Mouse (Mus musculus) left cerebral cortex, postnatal 14 days (tissue): ENCODE measurements around the gene Fbxo27. TPM values are rescaled to one million over a fixed set of nuclear protein-coding genes. Genes with fewer than 3 reads are reported as not detected.

Experiments
- DNase-seq, 2 experiments: peaks; one replicate each; pipeline ENCODE4 v3.0.0; 2021 to 2022; ENCODE audit warnings: low spot score in 2 of 2, mixed read lengths in 1 of 2
- intact Hi-C: fragments of 180-260 bp; cut with DNase I; formaldehyde crosslinking; loops from one replicate; pipeline ENCODE4 v1.15.1; 2025
- total RNA-seq, 2 experiments: library from RNA; stranded (reverse); gene quantifications; 2 replicates each; pipeline ENCODE4 v1.2.3; 2021

Gene Fbxo27
- total RNA-seq, 2 experiments from 2014 or later = 16.9 to 19.9 TPM

DNA sequence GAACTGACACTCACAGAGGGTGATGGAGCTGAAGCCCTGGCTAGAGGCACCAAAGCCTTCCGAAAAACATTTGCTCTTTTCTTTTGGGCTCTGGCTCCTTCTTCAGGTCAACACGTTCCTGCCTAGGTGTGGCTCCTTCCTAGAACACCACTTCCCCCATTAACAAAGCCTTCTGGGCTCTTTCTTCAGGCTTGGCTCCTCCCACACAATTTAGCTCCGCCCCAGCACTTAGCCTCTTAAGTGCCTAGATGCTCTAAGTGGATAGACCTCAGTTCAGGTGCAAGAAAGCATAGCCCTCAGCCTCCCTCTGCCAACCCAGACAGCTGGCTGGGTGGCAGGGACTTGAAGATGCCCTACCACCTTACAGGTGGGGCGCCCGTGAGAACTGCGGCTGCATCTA, 43.1 kb downstream of the Fbxo27 start:
- DNase-seq = no peak
- intact Hi-C loops = no loop called here

DNA sequence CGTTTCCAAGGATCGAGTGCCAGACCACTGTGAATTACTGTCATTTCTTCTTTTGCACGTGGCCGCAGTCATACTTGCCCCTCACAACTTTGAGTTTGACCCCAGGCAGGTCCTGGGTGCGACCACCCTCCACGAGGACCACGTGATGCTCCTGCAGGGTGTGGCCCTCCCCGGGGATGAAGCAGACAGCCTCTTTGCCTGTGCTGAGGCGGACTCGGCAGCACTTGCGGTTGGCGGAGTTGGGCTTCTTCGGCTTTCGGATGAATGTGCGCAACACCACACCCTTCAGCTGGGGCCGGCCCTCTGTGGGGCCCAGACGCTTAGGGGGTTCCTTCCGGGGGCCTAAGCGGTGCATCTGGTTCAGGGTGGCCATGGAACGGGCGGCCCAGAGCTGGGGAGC, 47.2 kb downstream of the Fbxo27 start:
- DNase-seq = no peak
- intact Hi-C loops = no loop called here

DNA sequence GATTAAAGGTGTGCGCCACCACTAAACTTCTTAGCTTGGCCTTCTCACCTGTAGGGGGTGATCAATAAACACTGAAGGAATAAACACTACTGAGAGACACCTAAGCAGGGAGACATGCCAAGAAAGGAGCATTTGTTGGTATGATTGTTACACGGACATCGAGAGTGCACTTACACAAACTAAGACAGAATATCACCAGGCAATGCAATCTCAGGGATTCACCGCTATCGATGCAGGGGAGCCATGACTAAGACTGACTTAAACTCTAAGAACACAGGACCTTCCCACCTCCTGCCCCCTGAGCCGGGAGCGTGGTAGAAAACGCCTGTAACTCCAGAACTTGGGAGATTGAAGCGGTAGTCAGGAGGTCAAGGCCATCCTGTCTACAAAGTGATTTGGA, 48.3 kb downstream of the Fbxo27 start:
- DNase-seq = no peak
- intact Hi-C loops = no loop called here

DNA sequence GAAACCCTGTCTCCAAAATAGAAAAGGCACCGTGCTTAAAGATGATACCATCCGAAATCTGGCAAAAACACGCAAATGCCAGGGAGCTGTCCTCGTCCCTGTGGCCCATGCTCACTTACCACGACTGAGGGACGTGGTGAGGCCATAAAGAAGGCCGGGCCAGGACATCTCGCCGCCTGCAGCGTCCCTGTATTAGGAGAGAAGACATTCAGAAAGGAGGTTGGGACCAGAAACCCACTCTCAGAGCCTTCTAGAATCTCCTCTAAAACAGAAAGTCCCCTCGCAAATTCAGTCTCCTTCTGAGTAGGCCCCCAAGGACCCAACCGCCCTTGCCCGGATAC, 48.7 kb downstream of the Fbxo27 start:
- intact Hi-C loops = no loop called here
- no peak for DNase-seq

DNA sequence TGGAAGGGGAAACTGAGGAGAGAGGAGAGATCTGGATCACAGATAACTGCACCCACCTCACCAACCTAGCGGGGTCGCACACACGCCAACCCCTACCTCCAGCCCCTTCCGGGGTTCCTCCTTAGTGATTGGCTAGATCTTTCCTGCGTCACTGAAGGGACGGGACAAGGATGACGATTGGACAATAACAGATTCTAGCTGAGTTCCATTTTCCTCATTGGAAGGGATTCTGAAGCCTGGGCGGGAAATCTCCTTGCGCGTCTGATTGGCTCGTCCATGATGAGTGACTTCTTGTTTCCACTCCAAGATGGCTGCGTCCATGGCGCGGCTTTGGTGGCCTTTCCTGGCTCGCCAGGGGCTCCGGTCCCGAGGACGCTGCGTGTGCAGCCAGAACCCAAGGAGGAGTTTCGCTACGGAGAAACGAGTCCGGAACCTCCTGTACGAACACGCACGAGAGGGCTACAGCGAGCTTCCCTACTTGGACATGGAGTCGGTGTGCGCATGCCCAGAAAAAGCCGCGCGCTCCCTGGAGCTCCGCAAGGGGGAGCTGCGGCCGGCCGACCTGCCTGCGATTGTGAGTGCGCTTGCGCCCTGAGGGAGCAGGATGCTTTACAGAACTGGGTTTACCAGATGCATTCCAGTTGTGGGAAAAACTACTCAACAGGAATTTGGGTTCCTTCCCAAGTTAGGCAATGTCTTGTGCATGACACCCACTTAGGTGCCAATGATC, 49.2 kb downstream of the Fbxo27 start, which contains the start of the genes Mrps12 and Sars2:
Mrps12 (minus strand) TSS at position 112 of the 730 bp plus-strand sequence.
Sars2 (plus strand) TSS at position 284 of the 730 bp plus-strand sequence.
- DNase-seq = peak; percentile 95 to 99
- intact Hi-C loops = no loop called here

Other genes starting within 250 kb of the Fbxo27 start
- 10 to 100 TPM; 97.0 to 98.5 TPM for gene Lrfn1, start 240.9 kb upstream of the Fbxo27 start, total RNA-seq
- not detected for gene Ifnl2, start 182.4 kb upstream of the Fbxo27 start, total RNA-seq
- gene Ifnl3, start 170.0 kb upstream of the Fbxo27 start, total RNA-seq = not detected
- not detected for gene Sycn, start 152.0 kb upstream of the Fbxo27 start, total RNA-seq
- under 1 TPM; 0.36 to 0.53 TPM for gene Nccrp1, start 145.6 kb upstream of the Fbxo27 start, total RNA-seq
- 10 to 100 TPM; 59.8 to 61.6 TPM for gene Samd4b, start 94.7 kb upstream of the Fbxo27 start, total RNA-seq
- gene Pak4, start 94.7 kb upstream of the Fbxo27 start, total RNA-seq = 1 to 10 TPM; 8.7 to 10.0 TPM
- 1 to 10 TPM in 1 of 2 experiments, under 1 TPM in 1; 0.53 to 1.1 TPM for gene Acp7, start 61.5 kb upstream of the Fbxo27 start, total RNA-seq
- gene Fbxo17, start 24.0 kb downstream of the Fbxo27 start, total RNA-seq = under 1 TPM; 0.88 to 0.93 TPM
- 10 to 100 TPM; 60.4 to 66.5 TPM for gene Mrps12, start 49.0 kb downstream of the Fbxo27 start, total RNA-seq
- gene Sars2, start 49.1 kb downstream of the Fbxo27 start, total RNA-seq = 10 to 100 TPM; 13.0 to 17.9 TPM
- gene Ccer2, start 63.3 kb downstream of the Fbxo27 start, total RNA-seq = 1 to 10 TPM; 1.3 TPM
- gene Sirt2, start 73.9 kb downstream of the Fbxo27 start, total RNA-seq = 100 to 1,000 TPM; 189 to 230 TPM
- gene Nfkbib, start 74.7 kb downstream of the Fbxo27 start, total RNA-seq = 10 to 100 TPM; 39.3 to 39.6 TPM
- gene Rinl, start 96.1 kb downstream of the Fbxo27 start, total RNA-seq = 1 to 10 TPM; 1.6 to 2.5 TPM
- gene Hnrnpl, start 115.7 kb downstream of the Fbxo27 start, total RNA-seq = 100 to 1,000 TPM; 401 to 422 TPM
- 10 to 100 TPM; 43.6 to 44.2 TPM for gene Ech1, start 132.4 kb downstream of the Fbxo27 start, total RNA-seq
- gene Lgals4, start 141.0 kb downstream of the Fbxo27 start, total RNA-seq = 1 to 10 TPM; 2.6 TPM
- under 1 TPM in 1 of 2 experiments, not detected in 1; 0.47 TPM for gene Lgals7, start 171.0 kb downstream of the Fbxo27 start, total RNA-seq
- gene Capn12, start 188.6 kb downstream of the Fbxo27 start, total RNA-seq = 1 to 10 TPM in 1 of 2 experiments, under 1 TPM in 1; 0.59 to 1.3 TPM